Mouse (Mus musculus) testis, adult 2 months (tissue): ENCODE results near the gene Rai14. TPM values are rescaled to one million over a fixed set of nuclear protein-coding genes. Genes with fewer than 3 reads are reported as not detected.

Experiments
- H3K27ac ChIP-seq: fragments of 200-500 bp; 2 replicates; pipeline ENCODE4 v1.5.1; 2012; ENCODE audit warnings: low read depth, low read length; ENCODE audit not compliant: control insufficient read depth, insufficient read depth
- H3K27me3 ChIP-seq: fragments of 200-500 bp; 2 replicates; pipeline ENCODE4 v1.6.1; 2012; ENCODE audit warnings: mild to moderate bottlenecking, low read length, moderate library complexity; ENCODE audit not compliant: control insufficient read depth, insufficient read depth
- H3K36me3 ChIP-seq: fragments of 200-500 bp; 2 replicates; pipeline ENCODE4 v1.6.1; 2012; ENCODE audit warnings: mild to moderate bottlenecking, low read length; ENCODE audit not compliant: control insufficient read depth, insufficient read depth
- H3K4me1 ChIP-seq: fragments of 200-500 bp; 2 replicates; pipeline ENCODE4 v1.6.1; 2012; ENCODE audit warnings: low read length; ENCODE audit not compliant: control insufficient read depth, insufficient read depth
- H3K4me3 ChIP-seq: fragments of 200-500 bp; 2 replicates; pipeline ENCODE4 v1.5.1; 2012; ENCODE audit warnings: low read depth, mild to moderate bottlenecking, low read length, moderate library complexity, mixed read lengths; ENCODE audit not compliant: control insufficient read depth
- CTCF ChIP-seq: fragments of 200-500 bp; IDR thresholded peaks from 2 replicates; pipeline ENCODE4 v1.5.1; 2012; ENCODE audit warnings: low read depth, mild to moderate bottlenecking, inconsistent platforms, low read length, moderate library complexity; ENCODE audit not compliant: control insufficient read depth, insufficient read depth, insufficient replicate concordance
- POLR2A ChIP-seq: fragments of 200-500 bp; IDR thresholded peaks from 2 replicates; pipeline ENCODE4 v1.6.1; 2012; ENCODE audit warnings: low read depth, mild to moderate bottlenecking, inconsistent platforms, low read length, moderate library complexity; ENCODE audit not compliant: control insufficient read depth
- polyA plus RNA-seq: library from polyadenylated mRNA; depleted of rRNA; stranded (reverse); fragments of >200 nt; gene quantifications from 2 replicates; pipeline ENCODE4 v1.2.3, GENCODE M21; 2012

Rai14 gene
- polyA plus RNA-seq, 1 experiment, result 80.0 TPM

DNA sequence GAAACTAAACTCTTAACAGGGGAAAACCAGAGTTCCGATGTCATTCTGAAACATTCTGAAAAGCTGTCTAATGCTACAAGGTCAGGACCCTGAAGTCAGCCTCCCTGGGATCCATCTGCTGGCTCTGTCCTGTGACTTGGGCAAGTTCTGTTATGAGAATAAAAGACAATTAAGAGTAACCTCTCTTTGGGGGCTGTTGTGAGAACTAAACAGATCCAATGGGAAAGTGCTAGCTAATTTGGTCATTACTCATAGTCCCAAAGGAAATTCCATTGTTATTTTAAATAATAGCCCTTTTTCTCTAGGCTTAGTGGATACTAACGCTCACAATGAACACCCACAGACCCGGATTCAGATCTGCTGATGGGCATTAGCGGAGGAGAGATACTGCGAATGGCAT, 72.0 kb downstream of the Rai14 start:
- no peak overlapping the region for H3K4me3 ChIP-seq
- H3K36me3 ChIP-seq, result no peaks in the 10 kb centered on the region
- TF ChIP-seq POLR2A (no peak), CTCF (no peak)
- no peak overlapping the region; the same call in 1 of the 2 replicates for H3K27ac ChIP-seq
- H3K27me3 ChIP-seq, result no peaks in the 10 kb centered on the region
- H3K4me1 ChIP-seq, result no peaks in the 10 kb centered on the region

- no peaks in the 10 kb centered on the region for H3K36me3 ChIP-seq
- no peak overlapping the region for H3K4me3 ChIP-seq
- TF ChIP-seq POLR2A, result no peak
- no peaks in the 10 kb centered on the region for H3K4me1 ChIP-seq
- H3K27me3 ChIP-seq, result no peaks in the 10 kb centered on the region
- H3K27ac ChIP-seq, result no peak overlapping the region
Observed at GRCm38 (mm10) chr15:10640721-10641120, 73.7 kb downstream of the Rai14 start.

DNA sequence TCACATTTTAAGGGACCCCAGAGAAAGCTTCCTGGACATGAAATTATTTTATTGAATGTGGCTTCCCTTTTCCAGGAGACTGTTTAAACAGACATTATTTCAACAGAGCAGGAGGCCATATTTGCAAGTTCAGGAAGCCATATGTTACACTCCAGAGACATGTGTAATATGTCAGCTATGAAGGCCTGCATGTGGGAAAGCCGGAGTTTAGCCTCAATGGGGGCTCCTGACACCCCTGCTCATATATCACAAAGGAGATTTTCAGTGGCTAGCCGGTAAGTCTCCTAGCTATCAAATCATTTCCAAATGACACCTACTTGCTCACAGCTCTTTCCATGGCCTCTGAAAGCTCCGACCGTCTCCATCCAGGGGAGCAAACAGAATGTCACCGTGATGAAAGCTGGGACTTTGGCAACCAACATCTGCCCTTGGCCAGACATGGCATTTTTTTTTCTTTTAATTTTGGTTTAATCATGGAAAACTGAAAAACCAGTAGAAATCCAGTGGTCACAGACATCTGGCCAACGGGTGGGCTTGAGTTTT, 77.1 kb downstream of the Rai14 start:
- Histone ChIP-seq H3K4me1 (no peaks in the 10 kb centered on the region), H3K36me3 (no peaks in the 10 kb centered on the region), H3K27ac (no peak overlapping the region), H3K27me3 (no peaks in the 10 kb centered on the region), H3K4me3 (no peak overlapping the region)
- TF ChIP-seq POLR2A (no peak), CTCF (no peak)

DNA sequence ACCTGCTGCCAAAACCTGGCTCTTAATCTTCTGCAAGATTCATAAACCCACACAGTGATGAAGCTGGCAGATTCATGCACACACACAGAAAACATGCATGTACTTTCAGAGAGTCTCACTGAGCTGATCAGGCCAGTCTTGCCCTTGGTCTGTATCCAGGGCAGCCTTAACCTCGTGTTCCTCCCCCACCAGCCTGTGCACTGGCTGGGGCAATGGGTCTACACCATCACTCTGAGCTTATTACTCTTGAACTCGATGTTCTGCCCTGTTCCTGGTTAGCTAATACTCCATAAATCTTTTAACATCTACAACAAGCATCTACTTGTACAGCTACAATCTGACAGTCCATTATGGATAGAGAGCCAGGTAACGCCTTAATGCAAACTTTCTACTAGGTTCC, 77.6 kb downstream of the Rai14 start:
- Histone ChIP-seq H3K4me3 (no peak overlapping the region), H3K27ac (no peak overlapping the region), H3K4me1 (no peaks in the 10 kb centered on the region), H3K27me3 (no peaks in the 10 kb centered on the region), H3K36me3 (no peaks in the 10 kb centered on the region)
- TF ChIP-seq POLR2A, result no peak
- no peak for TF ChIP-seq CTCF

DNA sequence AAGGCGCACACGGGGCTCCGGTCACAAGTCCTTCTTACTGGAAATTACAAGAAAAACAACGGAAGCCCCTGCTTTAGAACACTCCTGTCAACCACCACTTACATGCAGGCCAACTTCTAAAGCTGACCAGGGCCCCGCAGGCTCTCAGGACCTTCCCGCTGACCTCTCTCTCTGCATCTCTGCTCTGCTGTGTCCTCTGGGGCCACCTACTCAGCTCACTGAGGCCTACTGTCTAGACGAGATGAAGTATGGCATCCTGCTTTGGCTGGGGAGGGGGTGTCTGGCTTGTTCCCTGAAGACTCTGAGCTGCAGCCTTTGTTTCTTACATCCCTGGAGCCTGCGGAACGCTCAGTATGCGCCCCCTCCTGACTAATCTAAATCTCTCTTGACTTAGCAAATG, 79.3 kb downstream of the Rai14 start:
- no peaks in the 10 kb centered on the region for H3K4me1 ChIP-seq
- H3K27me3 ChIP-seq, result no peaks in the 10 kb centered on the region
- no peak overlapping the region for H3K27ac ChIP-seq
- TF ChIP-seq POLR2A (no peak), CTCF (no peak)
- no peak overlapping the region for H3K4me3 ChIP-seq
- no peaks in the 10 kb centered on the region for H3K36me3 ChIP-seq

- H3K27ac ChIP-seq, result no peak overlapping the region
Observed at GRCm38 (mm10) chr15:10634176-10634575, 80.2 kb downstream of the Rai14 start.

GRCm38 (mm10) chr15:10633381-10633780, 81.0 kb downstream of the Rai14 start:
- H3K4me3 ChIP-seq, result no peak overlapping the region
- no peaks in the 10 kb centered on the region for H3K27me3 ChIP-seq
- no peaks in the 10 kb centered on the region for H3K36me3 ChIP-seq
- TF ChIP-seq POLR2A (no peak), CTCF (no peak)
- no peak overlapping the region for H3K27ac ChIP-seq
- H3K4me1 ChIP-seq, result no peaks in the 10 kb centered on the region

More at GRCm38 (mm10) chr15:10634176-10634575, 80.2 kb downstream of the Rai14 start:
- TF ChIP-seq CTCF (no peak), POLR2A (no peak)
- Histone ChIP-seq H3K27me3 (no peaks in the 10 kb centered on the region), H3K36me3 (no peaks in the 10 kb centered on the region), H3K4me3 (no peak overlapping the region), H3K4me1 (no peaks in the 10 kb centered on the region)

- H3K27me3 ChIP-seq, result no peaks in the 10 kb centered on the region
- H3K4me3 ChIP-seq, result no peak overlapping the region
- TF ChIP-seq CTCF (no peak), POLR2A (no peak)
- no peak overlapping the region for H3K27ac ChIP-seq
- no peaks in the 10 kb centered on the region for H3K36me3 ChIP-seq
- no peaks in the 10 kb centered on the region for H3K4me1 ChIP-seq
Observed at GRCm38 (mm10) chr15:10632581-10632980, 81.8 kb downstream of the Rai14 start.
